Mouse (Mus musculus): Measurements from ENCODE around the gene Depdc7. TPM values are rescaled to one million over a fixed set of nuclear protein-coding genes. Genes with fewer than 3 reads are reported as not detected.

Depdc7 gene
- polyA plus RNA-seq, 1 experiment from 2014 or later = 2.2 TPM

DNA sequence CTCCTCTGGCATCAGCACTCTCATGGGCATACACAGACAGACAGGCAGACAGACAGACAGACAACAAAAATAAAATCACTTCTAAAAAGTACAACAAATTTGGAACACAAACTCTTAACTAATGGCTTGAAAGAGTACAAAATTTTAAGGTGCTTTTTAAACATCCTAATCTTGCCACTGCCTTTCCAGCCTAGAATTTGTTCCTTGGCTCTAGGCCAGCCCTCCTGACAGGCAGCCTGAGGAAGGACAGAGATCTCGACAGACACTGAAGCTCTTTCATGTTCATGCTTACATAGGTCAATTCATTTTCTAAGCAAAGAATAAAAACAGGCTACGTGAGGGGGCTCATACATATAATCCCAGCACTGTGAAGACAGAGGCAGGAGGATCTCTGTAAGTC is 50.1 kb downstream of the Depdc7 start:
- ATAC-seq = no peak
- H3K9me3 ChIP-seq (ENCODE audit: low read length) = no peaks in the 10 kb centered on the region
- H3K4me3 ChIP-seq (ENCODE audit: low read depth, low read length) = no peak overlapping the region
- H3K4me2 ChIP-seq (replicated peaks; ENCODE audit: low read depth, low read length) = no peak overlapping the region
- WGBS = 30% methylated on average over 2 of the region's 2 CpGs
- H3K27ac ChIP-seq (ENCODE audit: low read length) = no peak overlapping the region
- TF ChIP-seq CTCF (IDR thresholded peaks at IDR 0.05) (no peak), EP300 (IDR thresholded peaks at IDR 0.05) (no peak)
- H3K27me3 ChIP-seq (replicated peaks; ENCODE audit: insufficient read depth, low read length) = no peaks in the 10 kb centered on the region
- no peaks in the 10 kb centered on the region for H3K4me1 ChIP-seq (ENCODE audit: insufficient read depth, low read depth, low read length)
- DNase-seq (ENCODE audit: low spot score) = no peak
- no peaks in the 10 kb centered on the region for H3K36me3 ChIP-seq (ENCODE audit: insufficient read depth, low read length)
- H3K9ac ChIP-seq (replicated peaks; ENCODE audit: low read depth) = no peak overlapping the region

DNA sequence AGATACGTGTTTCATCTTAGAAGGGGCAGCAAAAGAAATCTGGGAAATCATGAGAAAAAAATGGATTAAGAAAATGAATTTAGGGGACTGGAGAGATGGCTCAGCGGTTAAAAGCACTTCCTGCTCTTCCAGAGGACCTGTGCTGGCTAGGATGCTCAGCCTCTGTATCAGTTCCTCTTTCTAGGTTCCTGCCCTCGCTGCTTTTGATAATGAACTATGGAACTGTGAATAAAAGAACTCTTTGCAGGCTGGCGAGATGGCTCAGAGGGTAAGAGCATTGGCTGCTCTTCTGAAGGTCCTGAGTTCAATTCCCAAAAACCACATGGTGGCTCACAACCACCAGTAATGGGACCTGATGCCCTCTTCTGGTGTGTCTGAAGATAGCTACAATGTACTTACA is 52.0 kb downstream of the Depdc7 start:
- H3K4me2 ChIP-seq (replicated peaks; ENCODE audit: low read depth, low read length) = no peak overlapping the region
- WGBS = 75% methylated on average over 4 of the region's 4 CpGs
- H3K9ac ChIP-seq (replicated peaks; ENCODE audit: low read depth) = no peak overlapping the region
- no peak overlapping the region for H3K27ac ChIP-seq (ENCODE audit: low read length)
- H3K27me3 ChIP-seq (replicated peaks; ENCODE audit: insufficient read depth, low read length) = no peaks in the 10 kb centered on the region
- no peak overlapping the region for H3K4me3 ChIP-seq (ENCODE audit: low read depth, low read length)
- H3K36me3 ChIP-seq (ENCODE audit: insufficient read depth, low read length) = no peaks in the 10 kb centered on the region
- H3K4me1 ChIP-seq (ENCODE audit: insufficient read depth, low read depth, low read length) = no peaks in the 10 kb centered on the region
- no peaks in the 10 kb centered on the region for H3K9me3 ChIP-seq (ENCODE audit: low read length)
- DNase-seq (ENCODE audit: low spot score) = no peak
- ATAC-seq = no peak
- TF ChIP-seq EP300 (IDR thresholded peaks at IDR 0.05) (no peak), CTCF (IDR thresholded peaks at IDR 0.05) (no peak)

DNA sequence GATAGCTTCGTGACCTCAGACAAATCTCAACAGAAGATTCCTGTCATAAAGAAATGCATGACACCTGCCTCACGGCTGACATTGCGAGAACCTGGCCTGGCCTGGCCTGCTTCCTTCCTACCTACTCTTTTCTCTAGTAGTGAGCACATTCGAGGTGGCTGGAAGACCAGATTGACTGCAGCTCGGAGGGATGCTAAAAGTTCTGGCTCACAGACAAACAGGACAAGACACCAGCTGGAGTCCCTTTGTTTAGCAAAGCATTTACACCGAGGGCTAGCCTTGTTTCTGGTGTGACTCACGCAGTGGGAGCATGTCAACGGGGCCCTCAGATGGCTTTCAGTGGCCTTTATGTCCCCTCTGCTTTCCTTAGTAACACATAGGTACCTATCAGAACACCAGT is 54.0 kb downstream of the Depdc7 start:
- no peaks in the 10 kb centered on the region for H3K36me3 ChIP-seq (ENCODE audit: insufficient read depth, low read length)
- TF ChIP-seq CTCF (IDR thresholded peaks at IDR 0.05) (no peak), EP300 (IDR thresholded peaks at IDR 0.05) (no peak)
- ATAC-seq = no peak
- H3K9me3 ChIP-seq (ENCODE audit: low read length) = no peaks in the 10 kb centered on the region
- no peak overlapping the region for H3K9ac ChIP-seq (replicated peaks; ENCODE audit: low read depth)
- no peak overlapping the region for H3K4me2 ChIP-seq (replicated peaks; ENCODE audit: low read depth, low read length)
- WGBS = 78% methylated on average over 8 of the region's 8 CpGs
- H3K4me3 ChIP-seq (ENCODE audit: low read depth, low read length) = no peak overlapping the region
- no peaks in the 10 kb centered on the region for H3K4me1 ChIP-seq (ENCODE audit: insufficient read depth, low read depth, low read length)
- H3K27me3 ChIP-seq (replicated peaks; ENCODE audit: insufficient read depth, low read length) = no peaks in the 10 kb centered on the region
- DNase-seq (ENCODE audit: low spot score) = no peak
- H3K27ac ChIP-seq (ENCODE audit: low read length) = no peak overlapping the region

DNA sequence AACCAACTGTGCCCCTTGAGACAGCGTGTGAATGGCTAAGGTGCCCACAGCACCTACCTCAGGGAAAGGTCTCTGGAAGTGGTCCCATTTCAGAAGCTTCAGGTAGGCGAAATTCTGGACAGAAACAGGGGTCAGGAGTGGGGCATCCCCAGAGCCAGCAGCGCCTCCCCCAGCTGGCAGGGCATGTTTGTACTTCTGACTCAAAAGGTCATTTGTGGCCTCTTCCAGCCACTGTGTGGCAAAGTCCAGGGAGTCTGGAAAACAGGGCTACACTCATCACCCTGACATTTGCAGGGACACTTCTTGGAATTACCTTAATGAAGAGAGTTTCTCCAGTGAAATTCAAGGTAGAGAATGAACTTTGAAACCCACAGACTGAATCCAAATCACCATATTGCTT is 54.4 kb downstream of the Depdc7 start:
- TF ChIP-seq EP300 (IDR thresholded peaks at IDR 0.05) (no peak), CTCF (IDR thresholded peaks at IDR 0.05) (no peak)
- no peak overlapping the region for H3K4me3 ChIP-seq (ENCODE audit: low read depth, low read length)
- WGBS = 75% methylated on average over 3 of the region's 3 CpGs
- DNase-seq (ENCODE audit: low spot score) = no peak
- no peak overlapping the region for H3K4me2 ChIP-seq (replicated peaks; ENCODE audit: low read depth, low read length)
- no peak for ATAC-seq
- H3K9ac ChIP-seq (replicated peaks; ENCODE audit: low read depth) = no peak overlapping the region
- H3K27me3 ChIP-seq (replicated peaks; ENCODE audit: insufficient read depth, low read length) = no peaks in the 10 kb centered on the region
- H3K4me1 ChIP-seq (ENCODE audit: insufficient read depth, low read depth, low read length) = no peaks in the 10 kb centered on the region
- no peak overlapping the region for H3K27ac ChIP-seq (ENCODE audit: low read length)
- H3K9me3 ChIP-seq (ENCODE audit: low read length) = no peaks in the 10 kb centered on the region
- H3K36me3 ChIP-seq (ENCODE audit: insufficient read depth, low read length) = no peaks in the 10 kb centered on the region

DNA sequence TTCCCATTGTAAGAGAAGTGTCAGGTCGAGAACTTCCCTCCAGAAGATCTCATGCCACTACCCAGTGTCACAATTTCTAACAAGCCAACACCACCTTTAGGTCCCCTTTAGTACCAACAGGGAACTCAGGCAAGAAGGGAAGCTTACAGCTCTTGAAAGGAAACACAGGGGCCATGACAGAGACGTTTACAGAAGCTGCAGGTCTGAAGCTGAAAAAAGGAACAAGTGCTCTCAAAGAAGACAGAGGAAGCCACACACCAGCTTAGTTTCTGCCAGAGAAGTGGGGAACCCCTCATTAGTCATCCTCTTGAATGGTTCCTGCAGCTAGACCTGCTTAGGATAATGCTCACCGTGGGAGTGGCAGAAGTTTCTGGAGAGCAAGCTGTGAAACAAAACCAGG is 55.4 kb downstream of the Depdc7 start:
- no peak overlapping the region for H3K9ac ChIP-seq (replicated peaks; ENCODE audit: low read depth)
- H3K36me3 ChIP-seq (ENCODE audit: insufficient read depth, low read length) = no peaks in the 10 kb centered on the region
- H3K4me3 ChIP-seq (ENCODE audit: low read depth, low read length) = no peak overlapping the region
- no peak overlapping the region for H3K27ac ChIP-seq (ENCODE audit: low read length)
- no peak overlapping the region for H3K4me2 ChIP-seq (replicated peaks; ENCODE audit: low read depth, low read length)
- H3K9me3 ChIP-seq (ENCODE audit: low read length) = no peaks in the 10 kb centered on the region
- 57% methylated on average over 3 of the region's 3 CpGs for WGBS
- H3K4me1 ChIP-seq (ENCODE audit: insufficient read depth, low read depth, low read length) = no peaks in the 10 kb centered on the region
- no peaks in the 10 kb centered on the region for H3K27me3 ChIP-seq (replicated peaks; ENCODE audit: insufficient read depth, low read length)
- peak; percentile 5 for DNase-seq (ENCODE audit: low spot score)
- no peak for ATAC-seq
- TF ChIP-seq CTCF (IDR thresholded peaks at IDR 0.05) = no peak
- TF ChIP-seq EP300 (IDR thresholded peaks at IDR 0.05) = no peak

DNA sequence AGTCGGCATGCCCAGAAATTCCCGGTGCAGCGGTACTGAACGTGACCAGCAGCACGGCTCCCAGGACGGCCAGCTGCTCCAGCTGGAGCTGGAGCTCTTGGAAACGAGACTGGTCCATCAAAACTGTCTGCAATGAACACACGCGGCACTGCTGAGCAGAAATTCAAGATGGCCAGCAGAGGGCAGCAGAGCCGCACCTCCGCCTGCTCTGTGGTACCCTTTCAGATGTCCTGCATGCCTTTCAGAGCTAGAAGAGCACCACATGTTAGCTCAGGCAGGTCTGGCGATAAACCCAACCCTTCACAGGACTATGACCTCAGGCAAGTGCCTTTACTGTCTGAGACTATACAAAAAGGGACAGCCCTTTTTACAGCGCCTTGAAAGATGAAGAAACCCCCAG is 57.3 kb downstream of the Depdc7 start:
- Histone ChIP-seq H3K4me2 (replicated peaks; ENCODE audit: low read depth, low read length) (no peak overlapping the region), H3K4me3 (ENCODE audit: low read depth, low read length) (no peak overlapping the region), H3K9me3 (ENCODE audit: low read length) (no peaks in the 10 kb centered on the region), H3K4me1 (ENCODE audit: insufficient read depth, low read depth, low read length) (no peaks in the 10 kb centered on the region), H3K9ac (replicated peaks; ENCODE audit: low read depth) (no peak overlapping the region), H3K27ac (ENCODE audit: low read length) (no peak overlapping the region), H3K27me3 (replicated peaks; ENCODE audit: insufficient read depth, low read length) (no peaks in the 10 kb centered on the region), H3K36me3 (ENCODE audit: insufficient read depth, low read length) (no peaks in the 10 kb centered on the region)
- TF ChIP-seq CTCF (IDR thresholded peaks at IDR 0.05) (peak; percentile 99), EP300 (IDR thresholded peaks at IDR 0.05) (no peak)
- WGBS = 4% methylated on average over 13 of the region's 13 CpGs
- peak; percentile 89 for DNase-seq (ENCODE audit: low spot score)
- peak; percentile 90 for ATAC-seq

DNA sequence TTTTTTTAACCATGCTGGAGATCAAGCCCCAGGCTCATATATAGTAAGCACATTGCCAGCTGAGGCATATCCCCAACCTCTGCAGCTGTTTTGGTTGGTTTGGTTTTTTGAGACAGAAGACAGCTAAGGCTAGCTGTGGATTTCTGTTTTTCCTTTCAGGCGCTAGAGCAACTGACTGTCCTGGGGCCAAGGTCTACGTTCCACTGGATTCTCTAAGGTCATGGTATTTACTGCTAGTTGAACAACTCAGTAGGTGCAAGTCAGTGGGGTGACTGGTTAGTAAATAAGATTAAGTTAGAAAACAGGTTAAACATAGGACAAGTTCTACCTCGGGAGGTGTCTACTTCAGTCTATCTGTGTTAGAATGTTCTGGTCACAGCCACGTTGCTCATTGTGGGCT is 57.9 kb downstream of the Depdc7 start:
- Histone ChIP-seq H3K9ac (replicated peaks; ENCODE audit: low read depth) (no peak overlapping the region), H3K27ac (ENCODE audit: low read length) (no peak overlapping the region), H3K4me2 (replicated peaks; ENCODE audit: low read depth, low read length) (no peak overlapping the region), H3K4me1 (ENCODE audit: insufficient read depth, low read depth, low read length) (no peaks in the 10 kb centered on the region), H3K36me3 (ENCODE audit: insufficient read depth, low read length) (no peaks in the 10 kb centered on the region), H3K4me3 (ENCODE audit: low read depth, low read length) (no peak overlapping the region), H3K27me3 (replicated peaks; ENCODE audit: insufficient read depth, low read length) (no peaks in the 10 kb centered on the region), H3K9me3 (ENCODE audit: low read length) (no peaks in the 10 kb centered on the region)
- no peak for TF ChIP-seq CTCF (IDR thresholded peaks at IDR 0.05)
- no peak for TF ChIP-seq EP300 (IDR thresholded peaks at IDR 0.05)
- DNase-seq (ENCODE audit: low spot score) = no peak
- ATAC-seq = no peak
- 89% methylated on average over 4 of the region's 4 CpGs for WGBS

All from lung, postnatal 0 days (tissue).